Mouse (Mus musculus): ENCODE data around the gene Sh2d4b.

The Sh2d4b gene

GRCm38 (mm10) chr14:40837397-40837796 lies 55.7 kb downstream of the Sh2d4b start:
- DNase-seq (ENCODE audit: low spot score in 2 of 2) = no peak

GRCm38 (mm10) chr14:40830505-40830904 lies 62.6 kb downstream of the Sh2d4b start:
- no peak for DNase-seq (ENCODE audit: low spot score in 2 of 2)

- DNase-seq (ENCODE audit: low spot score in 2 of 2) = no peak
Observed at GRCm38 (mm10) chr14:40830094-40830493, 63.0 kb downstream of the Sh2d4b start.

GRCm38 (mm10) chr14:40818051-40818450 lies 75.0 kb downstream of the Sh2d4b start:
- DNase-seq (ENCODE audit: low spot score in 2 of 2) = peak in 1 of 2 experiments; percentile 25

- no peak for DNase-seq (ENCODE audit: low spot score in 2 of 2)
Observed at GRCm38 (mm10) chr14:40816715-40817114, 76.4 kb downstream of the Sh2d4b start.

GRCm38 (mm10) chr14:40791606-40792005 lies 101.5 kb downstream of the Sh2d4b start:
- DNase-seq (ENCODE audit: low spot score in 2 of 2) = peak; percentile 38 to 58

- DNase-seq (ENCODE audit: low spot score in 2 of 2) = peak in 1 of 2 experiments; percentile 51
Observed at GRCm38 (mm10) chr14:40789110-40789509, 104.0 kb downstream of the Sh2d4b start.

- DNase-seq (ENCODE audit: low spot score in 2 of 2) = peak in 1 of 2 experiments; percentile 17
Observed at GRCm38 (mm10) chr14:40769097-40770090, 123.7 kb downstream of the Sh2d4b start.
